Mouse (Mus musculus): Measurements from ENCODE around the gene Was. TPM values are rescaled to one million over a fixed set of nuclear protein-coding genes. Genes with fewer than 3 reads are reported as not detected.
"Not testable (repeated sequence)": the region's sequence is repeated elsewhere in the genome, so short reads cannot be mapped to it uniquely, and the experiment has no call there.

Gene Was
- total RNA-seq, 2 experiments from 2014 or later = 2.0 to 2.2 TPM

DNA sequence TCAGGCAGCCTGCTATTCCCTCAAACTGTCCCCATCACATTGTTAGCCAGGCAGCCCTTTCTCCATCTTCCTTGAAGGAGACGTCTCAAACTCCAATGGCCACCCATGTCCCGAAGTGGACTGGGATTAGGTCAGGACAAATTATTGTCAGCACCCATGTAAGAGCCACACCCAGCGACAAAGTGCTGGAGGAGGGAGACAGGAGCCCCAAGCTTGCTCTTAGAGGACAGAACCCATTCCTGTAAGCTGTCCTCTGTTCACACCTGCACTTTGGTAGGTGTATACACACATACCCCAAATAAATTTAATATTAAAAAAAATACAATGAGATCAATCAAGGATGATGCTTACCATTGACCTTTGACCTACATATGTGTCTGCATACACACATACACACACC is 15.2 kb downstream of the Was start:
- DNase-seq (ENCODE audit: low spot score in 2 of 2) = no peak

DNA sequence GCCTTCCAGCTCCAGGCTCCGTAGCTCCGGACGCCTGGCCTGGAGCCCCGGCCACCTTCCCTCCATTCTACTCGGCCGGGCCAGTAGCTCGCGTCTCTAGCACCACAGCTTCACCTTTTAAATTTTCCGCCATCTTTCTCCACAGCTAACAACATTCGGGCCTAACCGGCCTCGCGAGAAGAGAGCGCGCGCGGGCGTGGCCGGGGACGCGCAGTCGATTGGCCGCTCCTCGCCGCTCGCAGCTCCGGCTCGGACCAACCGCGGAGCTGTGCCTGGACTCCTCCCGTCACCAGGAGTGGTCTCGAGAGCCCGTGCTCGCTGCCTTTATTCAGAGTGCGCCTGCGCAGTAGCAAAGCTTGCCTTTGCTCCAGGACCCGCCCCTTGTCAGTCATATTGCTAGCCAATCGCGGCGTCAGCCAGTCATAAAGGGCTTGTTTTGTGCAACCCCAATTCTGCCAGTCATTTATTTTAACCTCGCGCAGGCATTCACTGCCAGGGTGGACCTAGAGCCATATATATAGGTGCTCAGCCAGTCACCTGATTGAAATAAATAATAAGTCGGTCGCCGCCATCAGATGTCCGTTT is 15.8 kb downstream of the Was start, which contains the start of gene Suv39h1:
Gene Suv39h1 (minus strand): TSS at position 331 of the 585 bp plus-strand sequence.
- peak; percentile 85 to 94 for DNase-seq (ENCODE audit: low spot score in 2 of 2)

DNA sequence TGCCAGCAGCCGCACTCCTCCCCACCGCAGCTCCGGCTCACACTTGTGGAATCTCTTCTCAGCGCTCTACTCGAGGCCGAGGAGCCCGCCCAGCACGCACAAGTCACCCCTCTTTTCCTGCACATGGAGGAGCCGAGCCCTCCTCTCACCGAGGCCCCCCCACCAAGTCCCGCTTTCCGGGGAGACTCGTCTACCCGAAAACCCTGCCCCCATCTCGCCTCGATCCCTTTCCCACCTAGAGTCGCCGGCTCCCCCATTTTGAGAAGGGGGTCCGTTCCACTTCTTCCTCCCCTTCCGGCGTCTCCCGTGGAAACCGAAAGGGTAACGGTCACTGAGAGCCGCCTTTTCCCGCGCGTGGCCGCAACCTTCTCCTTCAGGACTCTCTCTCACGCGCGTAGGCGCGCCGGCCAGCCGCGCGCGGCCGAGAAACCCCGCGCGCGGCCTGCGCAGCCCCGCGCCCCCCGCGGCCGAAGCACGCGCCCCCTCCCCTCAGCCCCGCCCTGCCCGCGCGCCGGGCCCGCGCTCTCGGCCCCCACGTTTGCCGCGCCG is 16.3 kb downstream of the Was start:
- DNase-seq (ENCODE audit: low spot score in 2 of 2) = peak; percentile 6 to 16

DNA sequence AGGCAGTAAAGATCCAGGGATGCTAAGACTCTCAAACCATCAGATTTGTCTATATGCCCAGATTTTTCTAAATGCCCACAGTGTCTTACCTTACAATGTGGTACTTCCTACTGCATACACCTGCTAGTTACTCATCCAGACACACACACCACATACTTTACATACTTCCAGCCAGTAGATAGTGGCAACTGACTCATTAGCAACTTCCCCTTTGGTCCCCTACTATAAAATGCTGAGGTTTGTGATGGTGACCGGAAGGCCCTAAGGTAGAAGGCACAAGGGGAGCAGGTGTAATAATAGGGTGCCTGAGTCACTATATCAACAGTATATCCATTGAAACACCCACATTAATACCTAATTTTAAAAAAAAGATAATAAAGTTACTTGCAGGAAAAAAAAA is 21.1 kb downstream of the Was start:
- no peak for DNase-seq (ENCODE audit: low spot score in 2 of 2)

DNA sequence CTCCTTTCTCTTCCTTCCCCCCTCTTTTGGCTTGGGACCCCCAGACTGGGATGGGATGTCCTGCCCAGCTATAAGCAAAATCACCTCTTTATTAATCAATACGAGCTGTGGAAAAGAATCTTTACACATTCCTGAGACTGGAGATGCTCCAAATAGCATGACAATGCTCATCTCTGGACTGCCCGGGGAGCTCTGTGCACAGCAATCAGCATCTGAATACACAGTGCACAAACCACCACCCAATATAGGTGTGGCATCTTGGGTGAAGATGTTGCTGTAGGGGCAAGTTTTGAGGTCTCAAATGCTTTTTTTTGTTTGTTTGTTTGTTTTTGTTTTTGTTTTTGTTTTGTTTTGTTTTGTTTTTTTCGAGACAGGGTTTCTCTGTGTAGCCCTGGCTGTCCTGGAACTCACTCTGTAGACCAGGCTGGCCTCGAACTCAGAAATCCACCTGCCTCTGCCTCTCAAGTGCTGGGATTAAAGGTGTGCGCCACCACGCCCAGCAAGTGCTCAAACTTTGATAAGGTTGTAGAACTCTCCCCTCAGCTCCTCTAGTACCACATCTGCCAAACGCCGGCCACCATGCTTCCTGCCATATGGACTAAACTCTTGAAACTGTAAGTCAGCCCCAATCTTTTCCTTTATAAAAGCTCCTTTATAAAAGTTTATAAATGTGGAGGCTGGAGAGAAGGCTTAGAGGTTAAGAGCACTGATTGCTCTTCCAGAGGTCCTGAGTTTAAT is 39.1 kb downstream of the Was start:
- DNase-seq (ENCODE audit: low spot score in 2 of 2) = not testable (repeated sequence)

DNA sequence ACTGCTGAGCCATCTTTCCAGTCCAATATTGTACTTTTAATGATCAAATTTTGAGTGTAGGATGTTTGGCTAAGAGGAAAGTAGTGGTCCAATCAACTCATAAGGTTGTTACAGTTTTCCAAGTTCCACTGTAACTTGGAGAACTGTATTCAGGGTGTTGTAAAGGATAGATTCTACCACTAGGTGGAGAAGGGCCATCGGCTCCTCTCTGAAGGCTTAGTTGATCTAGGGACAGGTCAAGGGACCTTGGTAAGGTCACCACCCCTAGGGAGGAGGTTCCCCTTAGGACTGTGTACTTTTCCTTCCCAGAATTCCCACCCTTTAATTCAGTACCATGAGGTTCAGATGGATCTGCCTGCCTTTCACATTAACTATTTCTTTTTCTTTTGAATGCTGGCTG is 57.3 kb downstream of the Was start:
- DNase-seq (ENCODE audit: low spot score in 2 of 2) = no peak

Other genes starting within 250 kb of the Was start
- 10 to 100 TPM; 64.1 to 64.9 TPM for gene Otud5, start 249.1 kb downstream of the Was start, total RNA-seq (2021)
- 10 to 100 TPM; 43.2 to 49.5 TPM for gene Pim2, start 212.2 kb downstream of the Was start, total RNA-seq (2021)
- 10 to 100 TPM; 45.9 to 52.7 TPM for gene Slc35a2, start 206.5 kb downstream of the Was start, total RNA-seq (2021)
- 10 to 100 TPM; 72.6 to 80.1 TPM for gene Pqbp1, start 191.2 kb downstream of the Was start, total RNA-seq (2021)
- gene Timm17b, start 191.1 kb downstream of the Was start, total RNA-seq (2021) = 10 to 100 TPM; 20.8 to 23.9 TPM
- not detected for gene Gm10491, start 182.7 kb downstream of the Was start, total RNA-seq (2021)
- gene Gm10490, start 181.0 kb downstream of the Was start, total RNA-seq (2021) = not detected
- 100 to 1,000 TPM; 340 to 344 TPM for gene Pcsk1n, start 170.7 kb downstream of the Was start, total RNA-seq (2021)
- not detected for gene Eras, start 161.9 kb downstream of the Was start, total RNA-seq (2021)
- gene Hdac6, start 142.6 kb downstream of the Was start, total RNA-seq (2021) = 10 to 100 TPM; 46.0 to 54.4 TPM
- gene Gata1, start 112.4 kb downstream of the Was start, total RNA-seq (2021) = not detected
- not detected for gene Glod5, start 72.0 kb downstream of the Was start, total RNA-seq (2021)
- gene Suv39h1, start 15.7 kb downstream of the Was start, total RNA-seq (2021) = 10 to 100 TPM; 25.0 to 28.2 TPM
- gene Wdr13, start 42.4 kb upstream of the Was start, total RNA-seq (2021) = 100 to 1,000 TPM; 214 to 218 TPM
- 100 to 1,000 TPM; 193 to 258 TPM for gene Rbm3, start 55.4 kb upstream of the Was start, total RNA-seq (2021)
- 10 to 100 TPM; 12.7 to 15.8 TPM for gene Tbc1d25, start 85.7 kb upstream of the Was start, total RNA-seq (2021)
- gene Ebp, start 103.0 kb upstream of the Was start, total RNA-seq (2021) = 10 to 100 TPM; 30.5 to 42.9 TPM
- gene Porcn, start 116.0 kb upstream of the Was start, total RNA-seq (2021) = 10 to 100 TPM; 87.1 to 91.3 TPM
- gene Ftsj1, start 161.9 kb upstream of the Was start, total RNA-seq (2021) = 10 to 100 TPM; 23.5 to 25.3 TPM
- 10 to 100 TPM; 10.1 to 11.0 TPM for gene Slc38a5, start 180.6 kb upstream of the Was start, total RNA-seq (2021)
- gene Ssxb10, start 236.9 kb upstream of the Was start, total RNA-seq (2021) = not detected

Data from layer of hippocampus, postnatal 14 days (tissue).